21 mouse cellular contexts compared by ENCODE assay signal in genomic region chr12:91517808-91518207, GRCm38 (mm10).
A peak's percentile ranks its signal among the peaks of the same experiment; 100 is the strongest.
DNase-seq lines count a peak whose midpoint lies in the region; ATAC-seq and TF ChIP-seq lines count a peak whose summit lies in the region.
"Had no signal": no experiment of that assay in that cellular context is flagged by ENCODE, and none has a peak within 500 bp of the region (broad histone marks: within the 10 kb centered on the region; RNA-seq: fewer than 3 reads in every experiment).

No protein-coding gene starts in this region.

- H3K27me3 ChIP-seq in midbrain, postnatal 0 days (ENCODE audit: insufficient read depth, low read length), result no peaks in the 10 kb centered on the region
- no peaks in the 10 kb centered on the region for H3K27me3 ChIP-seq in midbrain, embryonic 13.5 days
- H3K27me3 ChIP-seq in embryonic facial prominence, embryonic 14.5 days (replicated peaks; ENCODE audit: control insufficient read depth, insufficient read depth, low read length), result no peaks in the 10 kb centered on the region
- H3K27me3 ChIP-seq in limb, embryonic 13.5 days, result no peaks in the 10 kb centered on the region
- H3K27me3 ChIP-seq: embryonic facial prominence, embryonic 12.5 days; forebrain, embryonic 12.5 days; heart, embryonic 13.5 days; hindbrain, embryonic 13.5 days had no signal

- ATAC-seq in midbrain, postnatal 0 days (ENCODE audit: low FRiP score), result no peak
- ATAC-seq in midbrain, embryonic 13.5 days, result no peak
- ATAC-seq in embryonic facial prominence, embryonic 14.5 days (ENCODE audit: low read depth), result peak; percentile 76
- peak; percentile 69; the same call in 1 of the 2 replicates for ATAC-seq in limb, embryonic 13.5 days (ENCODE audit: low FRiP score, low read depth)
- ATAC-seq: inflammation-experienced regulatory T-cells, adult 6 months; intestine, postnatal 0 days had no signal

- H3K9me3 ChIP-seq in midbrain, postnatal 0 days (ENCODE audit: low read length), result no peaks in the 10 kb centered on the region
- no peaks in the 10 kb centered on the region for H3K9me3 ChIP-seq in midbrain, embryonic 13.5 days
- H3K9me3 ChIP-seq in embryonic facial prominence, embryonic 14.5 days (ENCODE audit: control insufficient read depth, low read length), result no peaks in the 10 kb centered on the region
- peaks cover 4% of the 10 kb centered on the region; the same call in 1 of the 2 replicates for H3K9me3 ChIP-seq in limb, embryonic 13.5 days
- H3K9me3 ChIP-seq: embryonic facial prominence, embryonic 12.5 days; forebrain, embryonic 12.5 days; heart, embryonic 13.5 days had no signal

- TF ChIP-seq CTCF in midbrain, postnatal 0 days (IDR thresholded peaks at IDR 0.05), result no peak

- no peak overlapping the region for H3K4me3 ChIP-seq in midbrain, postnatal 0 days (ENCODE audit: low read depth, low read length)
- no peak overlapping the region for H3K4me3 ChIP-seq in midbrain, embryonic 13.5 days (replicated peaks)
- H3K4me3 ChIP-seq in embryonic facial prominence, embryonic 14.5 days (ENCODE audit: low read depth, low read length), result no peak overlapping the region
- H3K4me3 ChIP-seq in limb, embryonic 13.5 days, result no peak overlapping the region
- H3K4me3 ChIP-seq: embryonic facial prominence, embryonic 12.5 days; forebrain, embryonic 12.5 days; gastrocnemius, adult 2 months; heart, embryonic 13.5 days; hindbrain, embryonic 13.5 days had no signal

- no peak overlapping the region for H3K27ac ChIP-seq in midbrain, postnatal 0 days (ENCODE audit: low read depth, low read length)
- H3K27ac ChIP-seq in midbrain, embryonic 13.5 days, result no peak overlapping the region
- no peak overlapping the region for H3K27ac ChIP-seq in embryonic facial prominence, embryonic 14.5 days (replicated peaks; ENCODE audit: low read depth, low read length)
- no peak overlapping the region for H3K27ac ChIP-seq in limb, embryonic 13.5 days
- H3K27ac ChIP-seq: embryonic facial prominence, embryonic 12.5 days; forebrain, embryonic 12.5 days; gastrocnemius, adult 2 months; heart, embryonic 13.5 days; hindbrain, embryonic 13.5 days had no signal

- no peak overlapping the region for H3K9ac ChIP-seq in midbrain, postnatal 0 days (replicated peaks; ENCODE audit: low read length, poor library complexity, severe bottlenecking)
- no peak overlapping the region for H3K9ac ChIP-seq in midbrain, embryonic 13.5 days (replicated peaks)
- no peak overlapping the region for H3K9ac ChIP-seq in embryonic facial prominence, embryonic 14.5 days (ENCODE audit: low read depth, low read length)
- H3K9ac ChIP-seq in limb, embryonic 13.5 days, result no peak overlapping the region
- H3K9ac ChIP-seq: embryonic facial prominence, embryonic 12.5 days; forebrain, embryonic 12.5 days; heart, embryonic 13.5 days; hindbrain, embryonic 13.5 days had no signal

- no peak overlapping the region for H3K4me2 ChIP-seq in midbrain, postnatal 0 days (ENCODE audit: low read depth, low read length, poor library complexity, severe bottlenecking)
- no peak overlapping the region for H3K4me2 ChIP-seq in midbrain, embryonic 13.5 days (replicated peaks)
- no peak overlapping the region for H3K4me2 ChIP-seq in embryonic facial prominence, embryonic 14.5 days (ENCODE audit: low read depth, low read length)
- no peak overlapping the region for H3K4me2 ChIP-seq in limb, embryonic 13.5 days (replicated peaks)
- H3K4me2 ChIP-seq: embryonic facial prominence, embryonic 12.5 days; forebrain, embryonic 12.5 days; heart, embryonic 13.5 days; hindbrain, embryonic 13.5 days had no signal

- DNase-seq in heart, adult 11 months, result peak; percentile 21
- no peak for DNase-seq in heart, adult 18-20 months
- peak; percentile 19 for DNase-seq in midbrain, postnatal 0 days (ENCODE audit: low spot score)
- peak; percentile 38 for DNase-seq in embryonic facial prominence, embryonic 14.5 days (ENCODE audit: low spot score)
- no peak for DNase-seq in gastrocnemius, adult 8-10 months (ENCODE audit: low spot score in 2 of 2)
- no peak for DNase-seq in gastrocnemius, postnatal 25 days
- DNase-seq: adrenal gland, adult 8-10 months; adrenal gland, postnatal 36 days; cerebellum, adult 2 months; cerebellum, postnatal 10 days; gastrocnemius, adult 2 months; heart, postnatal 36 days; kidney, adult 8-10 months had no signal

- WGBS in midbrain, postnatal 0 days, result 77% methylated on average over 3 of the region's 3 CpGs
- WGBS in midbrain, embryonic 13.5 days, result 74% methylated on average over 3 of the region's 3 CpGs
- 20% methylated on average over 3 of the region's 3 CpGs for WGBS in embryonic facial prominence, embryonic 14.5 days
- 21% methylated on average over 3 of the region's 3 CpGs for WGBS in limb, embryonic 13.5 days

- no peaks in the 10 kb centered on the region for H3K36me3 ChIP-seq in midbrain, postnatal 0 days (ENCODE audit: insufficient read depth, low read length)
- H3K36me3 ChIP-seq in midbrain, embryonic 13.5 days, result no peaks in the 10 kb centered on the region
- no peaks in the 10 kb centered on the region for H3K36me3 ChIP-seq in embryonic facial prominence, embryonic 14.5 days (ENCODE audit: control insufficient read depth, insufficient read depth, low read length)
- no peaks in the 10 kb centered on the region for H3K36me3 ChIP-seq in limb, embryonic 13.5 days
- H3K36me3 ChIP-seq: embryonic facial prominence, embryonic 12.5 days; forebrain, embryonic 12.5 days; heart, embryonic 13.5 days; hindbrain, embryonic 13.5 days had no signal

- no peaks in the 10 kb centered on the region for H3K4me1 ChIP-seq in midbrain, postnatal 0 days (ENCODE audit: insufficient read depth, low read length)
- 0 out of 2 replicates have a peak, but pooled peaks cover 4% of the 10 kb centered on the region for H3K4me1 ChIP-seq in midbrain, embryonic 13.5 days (replicated peaks)
- 0 out of 2 replicates have a peak, but pooled peaks cover 3% of the 10 kb centered on the region for H3K4me1 ChIP-seq in embryonic facial prominence, embryonic 14.5 days (ENCODE audit: control insufficient read depth, insufficient read depth, low read length)
- H3K4me1 ChIP-seq in limb, embryonic 13.5 days, result 0 out of 2 replicates have a peak, but pooled peaks cover 4% of the 10 kb centered on the region
- H3K4me1 ChIP-seq: heart, embryonic 13.5 days; hindbrain, embryonic 13.5 days had no signal

Comparison
In these comparisons a context has a peak if more than half of its experiments do, and no peak if none do; other contexts are left out.
1. DNase-seq: peak in heart, adult 11 months (single experiment), midbrain, postnatal 0 days (single experiment) and embryonic facial prominence, embryonic 14.5 days (single experiment); none in heart, adult 18-20 months (0 of 2), gastrocnemius, adult 8-10 months (0 of 2) and gastrocnemius, postnatal 25 days (single experiment).
2. ATAC-seq: peak in embryonic facial prominence, embryonic 14.5 days (single experiment) and limb, embryonic 13.5 days (single experiment); none in midbrain, postnatal 0 days (single experiment) and midbrain, embryonic 13.5 days (single experiment).